Mouse (Mus musculus) CH12.LX (cell line): ENCODE measurements at regions not wholly inside any gene's neighbourhood (a gene's known extent, or its start where the extent isn't known, plus 50 kb on each side); places are given as distances from the start of the nearest gene placed in this dataset.

Experiments
- DNase-seq: peaks from one replicate; pipeline ENCODE4 v3.0.0-alpha.2; 2013; ENCODE audit errors: extremely low read depth
- H3K27ac ChIP-seq: 2 replicates; pipeline ENCODE4 v1.5.1; 2012; ENCODE audit warnings: low read depth, mild to moderate bottlenecking, control low read depth, moderate library complexity; ENCODE audit not compliant: insufficient read depth
- H3K27me3 ChIP-seq: replicated peaks from 2 replicates; pipeline ENCODE3; 2012; ENCODE audit warnings: inconsistent platforms
- H3K36me3 ChIP-seq, 2 experiments: replicated peaks in 1 of 2; 2 replicates each; pipeline versions ENCODE3 to v1.6.1; 2012; ENCODE audit warnings: inconsistent platforms in 1 of 2, low read length in 1 of 2, mild to moderate bottlenecking in 1 of 2, mixed read lengths in 1 of 2, moderate library complexity in 1 of 2; ENCODE audit not compliant: control insufficient read depth in 1 of 2, insufficient read depth in 1 of 2
- H3K4me1 ChIP-seq, 2 experiments: 2 replicates each; pipeline ENCODE4 v1.6.1; 2012; ENCODE audit warnings: inconsistent platforms in 1 of 2, moderate library complexity in 1 of 2; ENCODE audit not compliant: insufficient read depth in 2 of 2, control insufficient read depth in 1 of 2
- H3K4me2 ChIP-seq: 2 replicates; pipeline ENCODE4 v1.6.1; 2012; ENCODE audit warnings: low read depth, mild to moderate bottlenecking, control low read depth; ENCODE audit not compliant: poor library complexity, insufficient read depth, severe bottlenecking
- H3K4me3 ChIP-seq, 3 experiments: fragments of 150-350 bp in 1 of 3; sonication (generic) in 1 of 3; replicated peaks in 1 of 3; 2 replicates each; pipeline versions ENCODE3 to v1.5.1; 2011 to 2012; ENCODE audit warnings: low read depth in 2 of 3, low read length in 2 of 3, mild to moderate bottlenecking in 2 of 3, moderate library complexity in 2 of 3, control low read depth in 1 of 3, improper control_type of control experiment in 1 of 3, inconsistent platforms in 1 of 3, mixed read lengths in 1 of 3; ENCODE audit not compliant: poor library complexity in 1 of 3
- H3K79me2 ChIP-seq: replicated peaks from 2 replicates; pipeline ENCODE4 v1.6.1; 2012; ENCODE audit warnings: mild to moderate bottlenecking, moderate library complexity; ENCODE audit not compliant: control insufficient read depth, poor library complexity, insufficient read depth, severe bottlenecking; ENCODE audit errors: extremely low read depth
- H3K9ac ChIP-seq: 2 replicates; pipeline ENCODE4 v1.6.1; 2012; ENCODE audit warnings: low read depth, mild to moderate bottlenecking, control low read depth, moderate library complexity; ENCODE audit not compliant: insufficient read depth
- H3K9me3 ChIP-seq: replicated peaks from 2 replicates; pipeline ENCODE3; 2012; ENCODE audit warnings: low read length, inconsistent platforms, mixed read lengths
- BHLHE40 ChIP-seq: IDR thresholded peaks from 2 replicates; pipeline ENCODE4 v1.6.1; 2011; ENCODE audit warnings: mild to moderate bottlenecking, low read depth, low read length, improper control_type of control experiment
- CTCF ChIP-seq, 2 experiments: IDR thresholded peaks in 1 of 2; conservative IDR thresholded peaks in 1 of 2; 2 replicates each; pipeline ENCODE4 v1.5.1; 2011 to 2012; ENCODE audit warnings: low read depth in 2 of 2, low read length in 2 of 2, improper control_type of control experiment in 1 of 2, inconsistent platforms in 1 of 2, mild to moderate bottlenecking in 1 of 2, moderate library complexity in 1 of 2
- ELF1 ChIP-seq: IDR thresholded peaks from 2 replicates; pipeline ENCODE4 v1.6.1; 2014; ENCODE audit warnings: low read depth, mild to moderate bottlenecking, inconsistent platforms, low read length, improper control_type of control experiment
- HCFC1 ChIP-seq: IDR thresholded peaks from 2 replicates; pipeline ENCODE4 v1.6.1; 2012; ENCODE audit warnings: low read depth, mild to moderate bottlenecking, inconsistent platforms, low read length, improper control_type of control experiment
- MAFK ChIP-seq: IDR thresholded peaks from 2 replicates; pipeline ENCODE4 v1.6.1; 2011; ENCODE audit warnings: low read length, improper control_type of control experiment; ENCODE audit not compliant: insufficient replicate concordance
- MAZ ChIP-seq: IDR thresholded peaks from 2 replicates; pipeline ENCODE4 v1.6.1; 2012; ENCODE audit warnings: low read depth, mild to moderate bottlenecking, inconsistent platforms, low read length, improper control_type of control experiment, moderate library complexity
- MYC ChIP-seq: IDR thresholded peaks from 2 replicates; pipeline ENCODE4 v1.6.1; 2011; ENCODE audit warnings: low read depth, mild to moderate bottlenecking, improper control_type of control experiment, low read length
- NRF1 ChIP-seq: IDR thresholded peaks from 2 replicates; pipeline ENCODE4 v1.6.1; 2014; ENCODE audit warnings: low read depth, mild to moderate bottlenecking, inconsistent platforms, low read length, improper control_type of control experiment, moderate library complexity
- PAX5 ChIP-seq: IDR thresholded peaks from 2 replicates; pipeline ENCODE4 v1.6.1; 2012; ENCODE audit warnings: low read length, inconsistent platforms, mixed read lengths
- RAD21 ChIP-seq: IDR thresholded peaks from 2 replicates; pipeline ENCODE4 v1.6.1; 2011; ENCODE audit warnings: low read depth, mild to moderate bottlenecking, low read length, improper control_type of control experiment, moderate library complexity
- RCOR1 ChIP-seq: conservative IDR thresholded peaks from 2 replicates; pipeline ENCODE4 v1.6.1; 2012; ENCODE audit warnings: low read depth, mild to moderate bottlenecking, inconsistent platforms, low read length, improper control_type of control experiment
- SIN3A ChIP-seq: IDR thresholded peaks from 2 replicates; pipeline ENCODE4 v1.6.1; 2012; ENCODE audit warnings: low read length, improper control_type of control experiment, inconsistent platforms
- SMC3 ChIP-seq: IDR thresholded peaks from 2 replicates; pipeline ENCODE4 v1.6.1; 2011; ENCODE audit warnings: low read depth, low read length, improper control_type of control experiment
- USF1 ChIP-seq: IDR thresholded peaks from 2 replicates; pipeline ENCODE4 v1.6.1; 2014; ENCODE audit warnings: low read depth, mild to moderate bottlenecking, inconsistent platforms, low read length, improper control_type of control experiment
- USF2 ChIP-seq: conservative IDR thresholded peaks from 2 replicates; pipeline ENCODE4 v1.6.1; 2011; ENCODE audit warnings: low read depth, low read length, improper control_type of control experiment
- ZC3H11A ChIP-seq: IDR thresholded peaks from 2 replicates; pipeline ENCODE4 v1.6.1; 2012; ENCODE audit warnings: low read depth, mild to moderate bottlenecking, inconsistent platforms, low read length, improper control_type of control experiment
- ZMIZ1 ChIP-seq: IDR thresholded peaks from 2 replicates; pipeline ENCODE4 v1.6.1; 2012; ENCODE audit warnings: low read depth, mild to moderate bottlenecking, inconsistent platforms, low read length, improper control_type of control experiment
- dilution Hi-C: fragments of 300-500 bp; cut with MboI; formaldehyde crosslinking; loops from 2 replicates; pipeline ENCODE4 v1.14.3; 2020; ENCODE audit warnings: low sequenced_read_pairs; ENCODE audit not compliant: extremely low pct_unique_long_range_greater_than_20kb, extremely low pct_ligation_motif_present
- in situ Hi-C: fragments of 300-500 bp; cut with MboI; formaldehyde crosslinking; loops from 3 replicates; pipeline ENCODE4 v1.14.3; 2019; ENCODE audit warnings: low sequenced_read_pairs, low pct_ligation_motif_present, low pct_unique_long_range_greater_than_20kb, mixed read lengths

- no peaks in the 10 kb centered on the region for H3K79me2 ChIP-seq
- no peaks in the 10 kb centered on the region for H3K27me3 ChIP-seq
- peaks cover 4 to 8% of the 10 kb centered on the region in 2 experiments; a peak in 1 of 4 replicates for H3K4me1 ChIP-seq
- H3K4me2 ChIP-seq = no peak overlapping the region
- TF ChIP-seq RCOR1 (no peak), ZC3H11A (no peak), ELF1 (no peak), CTCF (conservative IDR thresholded peaks at IDR 0.05 in 1 of 2, IDR thresholded peaks at IDR 0.05 in 1 of 2; ENCODE audit: low read depth in 2 of 2, low read length in 2 of 2) (peak in 1 of 2 experiments; percentile 62; a peak in 3 of 4 replicates), USF1 (no peak), MAZ (no peak), RAD21 (peak; percentile 47), BHLHE40 (no peak), ZMIZ1 (no peak), PAX5 (no peak), MAFK (no peak), HCFC1 (no peak), SMC3 (peak; percentile 39; the same call in 1 of the 2 replicates)
- no peaks in the 10 kb centered on the region for H3K9me3 ChIP-seq
- H3K4me3 ChIP-seq = no peak overlapping the region
- in situ Hi-C loops = no loop called here
- peak; percentile 18 for DNase-seq
- H3K27ac ChIP-seq = no peak overlapping the region
- H3K9ac ChIP-seq = no peak overlapping the region
- no peaks in the 10 kb centered on the region for H3K36me3 ChIP-seq
- dilution Hi-C loops = no loop called here
Observed at GRCm38 (mm10) chr3:53329528-53329927, 133.6 kb downstream of the Nhlrc3 start.

DNA sequence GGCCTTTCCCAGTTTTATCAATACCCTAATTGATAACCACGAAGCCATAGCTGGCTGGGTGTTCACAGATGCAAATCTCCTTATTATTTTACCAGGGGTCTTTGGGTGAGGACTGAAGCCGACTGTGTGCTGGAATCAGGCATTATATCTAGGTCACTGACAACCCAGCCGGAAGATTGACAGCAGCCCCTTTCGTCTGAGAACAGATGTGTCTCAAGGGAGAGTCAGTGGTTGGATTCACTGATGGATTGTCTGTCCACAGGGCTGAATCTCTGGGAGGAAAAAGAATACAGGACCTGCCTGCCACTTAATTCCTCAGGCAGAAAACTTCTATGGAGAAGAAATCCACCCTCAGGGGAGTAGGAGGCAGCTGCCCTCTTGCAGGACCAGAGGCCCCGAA lies 135.7 kb downstream of the Nhlrc3 start:
- dilution Hi-C loops = no loop called here
- TF ChIP-seq MYC (no peak), USF1 (no peak), RAD21 (no peak), SMC3 (no peak), SIN3A (no peak), NRF1 (no peak), USF2 (no peak)

More for the DNA sequence above, 135.7 kb downstream of the Nhlrc3 start:
- in situ Hi-C loops = no loop called here
- no peak overlapping the region for H3K9ac ChIP-seq
- no peak for DNase-seq
- H3K36me3 ChIP-seq = no peaks in the 10 kb centered on the region
- H3K4me2 ChIP-seq = no peak overlapping the region
- no peaks in the 10 kb centered on the region for H3K79me2 ChIP-seq
- no peak overlapping the region for H3K4me3 ChIP-seq
- peaks cover 4 to 8% of the 10 kb centered on the region in 2 experiments; a peak in 1 of 4 replicates for H3K4me1 ChIP-seq
- no peak overlapping the region for H3K27ac ChIP-seq
- no peaks in the 10 kb centered on the region for H3K27me3 ChIP-seq
- no peaks in the 10 kb centered on the region for H3K9me3 ChIP-seq
